Mouse (Mus musculus) heart, embryonic 16.5 days (tissue): ENCODE data around the gene Socs7. TPM values are rescaled to one million over a fixed set of nuclear protein-coding genes. Genes with fewer than 3 reads are reported as not detected.
A peak's percentile ranks its signal among the peaks of the same experiment; 100 is the strongest.
"Not testable (repeated sequence)": the region's sequence is repeated elsewhere in the genome, so short reads cannot be mapped to it uniquely, and the experiment has no call there.

Experiments used
- ATAC-seq: fragments of 200-750 bp; cut with Nextera tagmentation; replicated peaks from 2 replicates; pipeline ENCODE4 v1.8.0; 2017; ENCODE audit warnings: moderate number of reproducible peaks; ENCODE audit not compliant: insufficient read depth, low FRiP score; ENCODE audit errors: extremely low read depth
- H3K27ac ChIP-seq: fragments of 300-500 bp; sonication (generic); 2 replicates; pipeline ENCODE4 v1.5.1; 2014; ENCODE audit warnings: mild to moderate bottlenecking, low read length, control low read depth, moderate library complexity
- H3K27me3 ChIP-seq: fragments of 300-500 bp; sonication (generic); 2 replicates; pipeline ENCODE4 v1.6.1; 2014; ENCODE audit warnings: low read length, mixed read lengths; ENCODE audit not compliant: control insufficient read depth, insufficient read depth
- H3K36me3 ChIP-seq: fragments of 300-500 bp; sonication (generic); 2 replicates; pipeline ENCODE4 v1.6.1; 2014; ENCODE audit not compliant: control insufficient read depth, insufficient read depth
- H3K4me1 ChIP-seq: fragments of 300-500 bp; sonication (generic); 2 replicates; pipeline ENCODE4 v1.6.1; 2014; ENCODE audit warnings: low read length, mixed read lengths; ENCODE audit not compliant: control insufficient read depth, insufficient read depth
- H3K4me2 ChIP-seq: fragments of 300-500 bp; sonication (generic); 2 replicates; pipeline ENCODE4 v1.6.1; 2014; ENCODE audit warnings: low read depth, mild to moderate bottlenecking, control low read depth, low read length
- H3K4me3 ChIP-seq: fragments of 300-500 bp; sonication (generic); 2 replicates; pipeline ENCODE4 v1.5.1; 2014; ENCODE audit warnings: mild to moderate bottlenecking, control low read depth, low read length
- H3K9ac ChIP-seq: fragments of 300-500 bp; sonication (generic); 2 replicates; pipeline ENCODE4 v1.6.1; 2014; ENCODE audit warnings: low read length, control low read depth
- H3K9me3 ChIP-seq: fragments of 300-500 bp; sonication (generic); replicated peaks from 2 replicates; pipeline ENCODE4 v1.6.1; 2016; ENCODE audit warnings: low read length; ENCODE audit not compliant: control insufficient read depth
- WGBS: fragments of 180-500 bp; shearing (Covaris S2); extraction: QIAGEN DNeasy Blood & Tissue Kit; methylation state at CpG from one replicate; pipeline ENCODE4 v1.1.7; 2014; 5-methylcytosine and 5-hydroxymethylcytosine counted together
- polyA plus RNA-seq: library from polyadenylated mRNA; unstranded; fragments of >200 nt; fragmentation: Nextera tagmentation; extraction: Ambion mirVana; gene quantifications from 2 replicates; pipeline ENCODE4 v1.2.1, GENCODE M21; 2015

The Socs7 gene
- polyA plus RNA-seq, 1 experiment from 2014 or later: 3.2 TPM

GRCm38 (mm10) chr11:97352935-97353597 lies 9.3 kb upstream of the Socs7 start:
- no peaks in the 10 kb centered on the region for H3K9me3 ChIP-seq
- ATAC-seq: no peak
- no peaks in the 10 kb centered on the region for H3K36me3 ChIP-seq
- H3K27me3 ChIP-seq: no peaks in the 10 kb centered on the region
- WGBS: 57% methylated on average over 4 of the region's 4 CpGs
- no peak overlapping the region for H3K27ac ChIP-seq
- no peak overlapping the region for H3K4me2 ChIP-seq
- H3K9ac ChIP-seq: no peak overlapping the region
- H3K4me1 ChIP-seq: peaks cover 10% of the 10 kb centered on the region
- no peak overlapping the region for H3K4me3 ChIP-seq

DNA sequence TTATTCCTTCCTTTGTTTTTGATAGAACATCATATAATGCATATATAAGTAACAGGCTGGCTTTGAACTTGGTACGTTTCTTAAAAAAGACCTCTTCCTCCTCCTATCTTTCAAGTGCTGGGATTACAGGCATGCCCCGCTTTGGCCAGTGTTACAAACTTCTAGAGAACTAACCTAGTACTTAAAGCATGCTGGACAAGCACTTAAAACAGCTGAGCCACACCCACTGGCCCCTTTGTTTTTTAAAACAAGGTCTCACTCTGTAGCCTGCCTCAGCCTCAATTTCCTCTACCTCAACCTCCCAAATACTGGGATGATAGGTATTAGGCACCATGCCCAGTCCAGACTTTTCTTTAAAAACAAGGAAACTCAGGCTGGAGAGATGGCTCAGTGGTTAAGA lies 7.7 kb upstream of the Socs7 start:
- Histone ChIP-seq H3K27ac (no peak overlapping the region), H3K9ac (no peak overlapping the region)
- WGBS: 56% methylated on average over 2 of the region's 2 CpGs

DNA sequence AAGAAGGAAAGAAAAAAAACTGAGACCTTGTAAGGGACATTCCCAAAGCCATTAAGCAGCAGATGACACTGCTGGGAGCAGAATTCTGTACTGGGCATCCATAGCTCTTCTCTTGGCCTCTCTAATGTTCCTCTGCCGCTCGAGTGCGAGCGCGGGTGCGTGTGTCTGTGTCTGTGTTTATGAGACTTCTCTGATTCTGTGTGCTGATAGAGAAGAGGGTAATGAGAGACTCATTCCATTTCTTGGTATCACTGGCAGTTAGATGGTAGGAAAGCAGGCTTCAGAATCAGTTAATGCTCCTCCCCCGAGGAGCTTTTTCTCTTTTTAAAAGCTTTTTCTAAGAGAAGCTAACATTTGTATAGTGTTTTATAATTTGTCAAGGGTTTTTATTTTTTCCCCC lies 7.1 kb upstream of the Socs7 start:
- Histone ChIP-seq H3K4me1 (peaks cover 5% of the 10 kb centered on the region), H3K27ac (no peak overlapping the region), H3K27me3 (no peaks in the 10 kb centered on the region), H3K36me3 (no peaks in the 10 kb centered on the region), H3K4me2 (no peak overlapping the region), H3K4me3 (no peak overlapping the region), H3K9me3 (no peaks in the 10 kb centered on the region), H3K9ac (no peak overlapping the region)
- 86% methylated on average over 7 of the region's 7 CpGs for WGBS
- no peak for ATAC-seq

More for the DNA sequence above, 7.7 kb upstream of the Socs7 start:
- Histone ChIP-seq H3K4me2 (no peak overlapping the region), H3K9me3 (no peaks in the 10 kb centered on the region), H3K27me3 (no peaks in the 10 kb centered on the region), H3K36me3 (no peaks in the 10 kb centered on the region), H3K4me3 (no peak overlapping the region), H3K4me1 (peaks cover 8% of the 10 kb centered on the region)
- no peak for ATAC-seq

DNA sequence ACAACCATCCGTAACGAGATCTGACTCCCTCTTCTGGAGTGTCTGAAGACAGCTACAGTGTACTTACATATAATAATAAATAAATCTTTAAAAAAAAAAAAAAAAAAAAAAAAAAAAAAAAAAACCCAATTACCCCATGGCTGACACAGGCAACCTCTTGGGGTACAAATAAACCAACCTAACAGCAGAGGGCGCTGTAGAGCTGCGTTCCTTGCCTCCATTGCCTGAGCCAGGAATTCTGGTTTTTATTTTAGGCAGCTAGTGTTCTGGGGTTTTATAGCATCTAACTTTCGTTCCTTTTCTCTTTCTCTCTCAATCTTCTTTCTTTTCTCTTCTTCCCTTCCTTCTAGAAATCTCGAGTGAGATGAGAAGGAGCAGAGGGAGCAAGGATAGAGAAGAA lies 4.7 kb upstream of the Socs7 start:
- not testable (repeated sequence) for H3K4me3 ChIP-seq, ATAC-seq, H3K4me2 ChIP-seq, H3K27ac ChIP-seq, H3K9ac ChIP-seq, H3K27me3 ChIP-seq, H3K9me3 ChIP-seq, H3K4me1 ChIP-seq, H3K36me3 ChIP-seq
- WGBS: 10% methylated on average over 4 of the region's 6 CpGs

GRCm38 (mm10) chr11:97362649-97362942 lies 245 bp downstream of the Socs7 start:
- H3K4me2 ChIP-seq: peak overlapping the region; percentile 91

DNA sequence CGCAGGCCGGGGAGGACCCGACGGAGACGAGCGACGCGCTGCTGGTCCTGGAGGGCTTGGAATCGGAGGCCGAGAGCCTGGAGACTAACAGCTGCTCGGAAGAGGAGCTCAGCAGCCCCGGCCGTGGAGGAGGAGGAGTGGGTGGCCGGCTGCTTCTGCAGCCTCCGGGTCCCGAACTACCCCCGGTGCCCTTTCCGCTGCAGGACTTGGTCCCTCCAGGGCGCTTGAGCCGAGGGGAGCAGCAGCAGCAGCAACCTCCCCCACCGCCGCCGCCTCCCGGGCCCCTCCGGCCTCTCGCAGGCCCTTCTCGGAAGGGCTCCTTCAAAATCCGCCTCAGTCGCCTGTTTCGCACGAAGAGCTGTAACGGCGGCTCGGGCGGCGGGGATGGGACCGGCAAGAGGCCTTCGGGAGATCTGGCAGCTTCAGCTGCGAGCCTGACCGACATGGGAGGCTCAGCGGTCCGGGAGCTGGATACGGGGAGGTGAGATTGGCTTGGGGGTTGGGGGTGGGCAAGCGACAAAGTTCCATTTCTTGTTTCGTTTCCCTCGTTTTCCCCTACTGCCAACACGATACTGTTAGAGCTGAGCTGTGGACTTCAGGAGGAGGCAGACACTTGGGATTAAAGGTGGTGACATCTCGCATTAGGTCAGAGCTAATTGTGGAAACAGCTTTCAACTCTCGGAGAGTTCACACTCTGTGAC lies 742 bp downstream of the Socs7 start:
- ATAC-seq: peak; percentile 35

More at GRCm38 (mm10) chr11:97362649-97362942, 245 bp downstream of the Socs7 start:
- H3K27ac ChIP-seq: peak overlapping the region; percentile 92
- no peaks in the 10 kb centered on the region for H3K9me3 ChIP-seq
- H3K4me1 ChIP-seq: peaks cover 20% of the 10 kb centered on the region
- peak overlapping the region; percentile 99 for H3K9ac ChIP-seq
- ATAC-seq: peak; percentile 29; the same call in 1 of the 2 replicates
- under 1% methylated on average over 34 of the region's 39 CpGs for WGBS
- H3K4me3 ChIP-seq: peak overlapping the region; percentile 78
- no peaks in the 10 kb centered on the region for H3K36me3 ChIP-seq
- H3K27me3 ChIP-seq: no peaks in the 10 kb centered on the region

GRCm38 (mm10) chr11:97363644-97363995 lies 1.3 kb downstream of the Socs7 start:
- H3K4me2 ChIP-seq: peak overlapping the region; percentile 91
- peaks cover 27% of the 10 kb centered on the region for H3K4me1 ChIP-seq
- H3K27ac ChIP-seq: peak overlapping the region; percentile 92
- H3K9me3 ChIP-seq: no peaks in the 10 kb centered on the region
- H3K9ac ChIP-seq: peak overlapping the region; percentile 99
- WGBS: under 1% methylated on average over 7 of the region's 7 CpGs
- peak overlapping the region; percentile 78 for H3K4me3 ChIP-seq
- H3K36me3 ChIP-seq: no peaks in the 10 kb centered on the region
- ATAC-seq: no peak
- no peaks in the 10 kb centered on the region for H3K27me3 ChIP-seq

More for the DNA sequence above, 742 bp downstream of the Socs7 start:
- H3K4me2 ChIP-seq: peak overlapping the region; percentile 91
- H3K9ac ChIP-seq: peak overlapping the region; percentile 99
- peak overlapping the region; percentile 92 for H3K27ac ChIP-seq
- WGBS: under 1% methylated on average over 48 of the region's 49 CpGs
- no peaks in the 10 kb centered on the region for H3K9me3 ChIP-seq
- no peaks in the 10 kb centered on the region for H3K27me3 ChIP-seq
- H3K4me1 ChIP-seq: peaks cover 23% of the 10 kb centered on the region
- peak overlapping the region; percentile 78 for H3K4me3 ChIP-seq
- H3K36me3 ChIP-seq: no peaks in the 10 kb centered on the region

GRCm38 (mm10) chr11:97365556-97365955 lies 3.2 kb downstream of the Socs7 start:
- WGBS: 50% methylated on average over 1 of the region's 1 CpGs
- H3K4me2 ChIP-seq: peak overlapping the region; percentile 91
- peaks cover 33% of the 10 kb centered on the region for H3K4me1 ChIP-seq
- ATAC-seq: no peak
- no peaks in the 10 kb centered on the region for H3K9me3 ChIP-seq
- H3K9ac ChIP-seq: no peak overlapping the region
- H3K36me3 ChIP-seq: no peaks in the 10 kb centered on the region
- H3K27ac ChIP-seq: no peak overlapping the region
- no peaks in the 10 kb centered on the region for H3K27me3 ChIP-seq
- H3K4me3 ChIP-seq: no peak overlapping the region

DNA sequence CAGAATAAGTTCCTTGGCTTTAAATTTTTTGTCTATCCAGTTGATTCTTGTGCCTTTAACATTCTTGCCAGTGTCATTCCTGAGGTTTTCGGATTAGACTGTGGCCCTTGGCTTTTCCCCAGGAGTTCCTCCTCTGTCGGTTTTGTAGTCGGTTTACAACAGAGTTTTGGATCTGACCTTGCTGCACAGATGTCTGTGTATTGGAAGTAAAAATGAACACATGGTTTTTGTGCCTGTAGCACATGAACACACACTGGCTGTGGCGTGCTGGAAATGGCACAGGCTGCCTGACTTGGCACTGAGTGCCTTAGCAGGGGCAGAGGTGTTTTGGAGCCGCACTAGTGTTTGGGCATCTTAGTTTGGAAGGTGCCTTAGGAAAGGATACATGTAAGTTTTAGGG lies 6.2 kb downstream of the Socs7 start:
- ATAC-seq: no peak
- peaks cover 44% of the 10 kb centered on the region for H3K4me1 ChIP-seq
- no peaks in the 10 kb centered on the region for H3K36me3 ChIP-seq
- H3K9ac ChIP-seq: no peak overlapping the region
- H3K4me2 ChIP-seq: no peak overlapping the region
- H3K27ac ChIP-seq: no peak overlapping the region
- no peaks in the 10 kb centered on the region for H3K9me3 ChIP-seq
- no peak overlapping the region for H3K4me3 ChIP-seq
- H3K27me3 ChIP-seq: no peaks in the 10 kb centered on the region
- WGBS: 70% methylated on average over 5 of the region's 5 CpGs
